Mouse (Mus musculus) telencephalon, adult 2 months (tissue): Measurements from ENCODE around the gene Lrrc46.

Source experiments
- DNase-seq: peaks from one replicate; pipeline ENCODE4 v3.0.0-alpha.2; 2011; ENCODE audit warnings: low read depth, low spot score

Lrrc46 gene

GRCm38 (mm10) chr11:97013121-97013670 lies 28.0 kb downstream of the Lrrc46 start, which contains the start of gene Sp6:
TSS of gene Sp6 (plus strand) at chr11:97013394.
- DNase-seq: no peak

GRCm38 (mm10) chr11:97009198-97009790 lies 31.9 kb downstream of the Lrrc46 start:
- DNase-seq: no peak

DNA sequence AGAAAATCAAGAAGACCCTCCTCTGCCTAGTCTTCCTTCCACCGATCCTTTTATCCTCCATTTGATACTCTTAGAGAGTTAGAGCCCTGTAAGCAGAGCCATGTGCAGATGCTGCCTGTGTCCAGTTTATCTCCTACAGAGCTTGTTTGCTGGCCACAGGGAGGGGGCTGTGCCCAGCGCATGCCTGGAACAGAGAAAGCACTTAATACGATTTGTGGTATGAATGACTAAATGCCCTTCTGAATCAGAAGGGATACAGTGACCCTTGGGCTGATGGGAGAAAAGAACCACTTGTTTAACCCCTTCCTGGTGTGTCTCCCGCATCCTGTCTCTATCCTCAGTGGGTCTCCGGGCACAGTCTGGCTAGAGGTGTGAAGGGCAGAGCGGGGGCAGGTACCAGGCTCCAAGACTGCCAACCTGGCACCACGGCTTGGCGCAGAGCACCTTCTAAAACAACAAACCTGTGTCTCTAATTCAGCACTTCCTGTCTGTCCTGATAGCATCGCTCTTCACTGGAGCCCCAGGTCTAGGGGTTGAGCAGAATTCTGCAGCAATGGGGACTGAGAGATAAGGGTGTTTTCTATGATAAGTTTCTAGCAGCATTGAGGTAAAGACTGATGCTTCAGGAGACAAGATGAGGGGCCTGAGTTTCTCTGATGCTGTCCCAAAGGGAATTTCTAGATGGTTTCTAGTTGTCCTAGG lies 34.0 kb downstream of the Lrrc46 start:
- no peak for DNase-seq

GRCm38 (mm10) chr11:97003170-97003569 lies 38.0 kb downstream of the Lrrc46 start:
- no peak for DNase-seq

DNA sequence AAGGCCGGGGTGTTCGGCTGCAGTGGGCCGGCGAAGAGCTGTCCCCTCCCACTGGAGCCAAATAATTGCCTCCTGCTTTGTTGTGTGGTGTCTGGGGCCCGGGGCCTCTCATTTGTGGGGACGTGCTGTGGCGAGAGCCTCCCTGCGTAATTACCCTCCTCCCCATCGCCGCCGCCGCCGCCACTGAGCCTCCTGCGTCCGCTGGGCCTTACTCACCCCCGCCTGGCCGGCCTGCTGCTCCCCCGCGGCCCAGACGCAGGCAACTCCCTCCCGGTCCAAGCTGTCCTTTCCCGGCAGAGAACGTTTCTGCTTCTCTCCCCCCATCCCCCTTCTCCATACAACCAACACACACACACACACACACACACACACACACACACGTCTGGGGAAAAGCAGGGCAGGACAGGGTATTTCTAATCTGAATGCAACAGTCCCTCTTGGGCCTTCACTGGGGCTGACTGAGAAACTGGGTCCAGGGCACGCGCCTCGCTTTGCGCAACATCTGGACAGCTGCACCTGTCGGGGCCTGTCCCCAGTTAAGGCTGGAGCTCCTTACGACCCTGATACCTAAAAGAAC lies 43.7 kb downstream of the Lrrc46 start:
- no peak for DNase-seq

GRCm38 (mm10) chr11:96996773-96997379 lies 44.3 kb downstream of the Lrrc46 start:
- no peak for DNase-seq

DNA sequence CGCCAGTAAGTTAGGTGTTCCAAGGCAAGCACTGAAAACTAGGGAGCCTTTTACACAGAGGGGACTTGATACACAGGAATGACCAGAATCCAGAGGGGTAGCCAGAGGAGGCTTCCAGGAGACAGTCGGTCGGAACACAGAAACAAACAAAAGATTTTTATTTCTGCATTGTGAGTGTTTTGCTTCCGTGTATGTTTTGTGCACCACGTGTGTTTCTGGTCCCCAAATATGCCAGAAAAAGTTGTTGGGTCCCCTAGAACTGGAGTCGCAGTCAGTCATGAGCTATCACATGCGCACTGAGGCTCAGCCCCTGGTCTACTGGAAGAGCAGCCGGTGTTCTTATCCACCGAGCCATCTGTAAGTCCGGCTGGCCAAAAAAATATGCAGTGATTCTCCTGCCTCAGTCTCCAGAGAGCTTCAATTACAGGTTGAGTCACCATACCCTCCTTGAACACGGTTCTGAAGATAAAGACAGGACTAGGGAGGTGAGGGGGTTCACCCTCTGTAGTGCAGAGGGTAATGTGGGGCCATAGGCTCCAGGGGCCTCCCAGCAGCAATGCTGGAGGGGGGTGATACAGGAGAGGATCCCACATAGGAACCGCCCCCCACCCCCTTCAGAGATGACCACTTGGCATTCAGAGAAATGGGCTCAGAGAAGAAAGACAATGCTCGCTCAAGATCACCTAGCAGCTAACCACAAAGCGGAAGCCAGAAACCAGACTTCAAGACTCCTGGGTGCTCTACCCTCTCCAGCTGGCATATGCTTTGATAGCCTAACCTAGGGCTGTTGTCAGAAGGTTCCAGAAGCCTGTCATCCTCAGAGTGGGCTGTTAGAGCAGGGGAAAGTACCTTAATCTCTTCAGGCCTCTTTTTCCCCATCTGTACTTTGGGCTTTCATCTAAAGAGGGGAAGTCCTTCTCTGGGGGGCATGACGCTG lies 45.1 kb downstream of the Lrrc46 start:
- no peak for DNase-seq

DNA sequence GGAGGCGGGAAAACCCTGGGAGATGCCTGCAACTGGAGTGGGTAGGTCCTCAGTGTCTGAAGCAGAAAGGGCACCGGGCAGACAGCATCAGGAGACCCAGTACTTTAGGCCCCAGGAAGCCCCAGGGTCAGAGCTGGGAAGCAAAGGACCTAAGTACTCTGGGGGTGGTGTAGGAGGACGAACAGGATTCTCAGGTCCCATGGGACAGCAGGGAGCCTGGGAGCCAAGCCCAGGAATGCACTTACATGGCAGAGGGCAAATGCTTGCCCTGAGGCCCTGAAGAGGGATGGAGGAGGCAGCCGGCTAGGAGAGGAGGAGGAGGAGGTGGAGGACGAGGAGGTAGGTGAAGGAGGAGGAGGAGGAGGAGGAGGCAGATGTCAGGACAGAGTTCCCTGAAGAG lies 46.2 kb downstream of the Lrrc46 start:
- no peak for DNase-seq

- DNase-seq: no peak
These were observed 48.4 kb downstream of the Lrrc46 start for GRCm38 (mm10) chr11:96992722-96993311.

GRCm38 (mm10) chr11:96991501-96991900 lies 49.7 kb downstream of the Lrrc46 start:
- DNase-seq: no peak

GRCm38 (mm10) chr11:96987873-96988655 lies 53.1 kb downstream of the Lrrc46 start:
- no peak for DNase-seq

DNA sequence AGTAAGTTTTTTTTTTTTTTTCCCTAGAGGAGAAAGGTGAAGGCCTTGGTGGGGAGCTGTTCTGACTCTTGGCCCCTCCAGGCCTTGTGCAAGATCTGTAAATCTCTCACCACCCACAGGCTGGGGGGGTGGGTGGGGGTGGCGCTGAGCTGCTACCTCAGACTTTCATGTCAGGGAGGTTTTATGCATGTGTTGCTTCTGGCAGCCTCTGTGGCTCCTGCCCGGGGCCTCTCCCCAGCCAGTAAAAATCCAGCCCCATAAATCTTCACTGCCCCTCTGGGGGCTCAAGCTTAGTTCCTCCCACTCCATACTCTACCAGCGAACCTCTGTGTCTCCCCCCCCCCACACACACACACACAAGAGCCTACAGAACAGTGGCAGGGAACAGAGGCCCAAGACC lies 54.7 kb downstream of the Lrrc46 start:
- DNase-seq: no peak

- no peak for DNase-seq
These were observed 56.3 kb downstream of the Lrrc46 start for GRCm38 (mm10) chr11:96984903-96985302.
